ENCODE assay signal across 27 mouse cellular contexts in genomic region chr7:40212576-40212975, GRCm38 (mm10).
"Had no signal": no experiment of that assay in that cellular context is flagged by ENCODE, and none has a peak within 500 bp of the region (broad histone marks: within the 10 kb centered on the region; RNA-seq: fewer than 3 reads in every experiment).

No protein-coding gene starts in this region.

- H3K4me3 ChIP-seq: limb, embryonic 10.5 days; limb, embryonic 12.5 days; limb, embryonic 13.5 days; limb, embryonic 15.5 days; liver, embryonic 12.5 days; liver, embryonic 13.5 days; liver, embryonic 15.5 days; lung, embryonic 15.5 days; megakaryocyte, embryonic 14.5 days; midbrain, embryonic 10.5 days; midbrain, embryonic 12.5 days; midbrain, embryonic 13.5 days; midbrain, embryonic 15.5 days; myocyte had no signal

- DNase-seq: left cerebral cortex, postnatal 4 days; liver; liver, embryonic 13.5 days; liver, postnatal 0 days; lung, adult 18-20 months; lung, adult 2 months; lung, embryonic 14.5 days; lung, postnatal 10 days; lung, postnatal 14 days; lung, postnatal 36 days; lung, postnatal 4 days; midbrain, embryonic 14.5 days had no signal

- H3K27me3 ChIP-seq: limb, embryonic 12.5 days; limb, embryonic 13.5 days; limb, embryonic 15.5 days; liver, embryonic 12.5 days; liver, embryonic 13.5 days; liver, embryonic 15.5 days; lung, embryonic 15.5 days; megakaryocyte, embryonic 14.5 days; midbrain, embryonic 12.5 days; midbrain, embryonic 13.5 days; midbrain, embryonic 15.5 days had no signal

- H3K4me1 ChIP-seq: limb, embryonic 10.5 days; limb, embryonic 12.5 days; limb, embryonic 15.5 days; liver, embryonic 12.5 days; liver, embryonic 13.5 days; liver, embryonic 15.5 days; lung, embryonic 15.5 days; megakaryocyte, embryonic 14.5 days; midbrain, embryonic 10.5 days; midbrain, embryonic 12.5 days; midbrain, embryonic 13.5 days; midbrain, embryonic 15.5 days had no signal

- H3K27ac ChIP-seq: limb, embryonic 10.5 days; limb, embryonic 12.5 days; limb, embryonic 13.5 days; limb, embryonic 15.5 days; liver, embryonic 12.5 days; liver, embryonic 13.5 days; liver, embryonic 14.5 days; liver, embryonic 15.5 days; lung, embryonic 15.5 days; macrophage; midbrain, embryonic 10.5 days; midbrain, embryonic 12.5 days; midbrain, embryonic 13.5 days; midbrain, embryonic 15.5 days had no signal

- H3K9ac ChIP-seq: limb, embryonic 12.5 days; limb, embryonic 13.5 days; limb, embryonic 15.5 days; liver, embryonic 12.5 days; liver, embryonic 13.5 days; liver, embryonic 14.5 days; liver, embryonic 15.5 days; liver, postnatal 0 days; lung, embryonic 14.5 days; lung, embryonic 15.5 days; midbrain, embryonic 12.5 days; midbrain, embryonic 13.5 days; midbrain, embryonic 15.5 days had no signal

- H3K36me3 ChIP-seq: limb, embryonic 10.5 days; limb, embryonic 12.5 days; limb, embryonic 13.5 days; limb, embryonic 15.5 days; liver, embryonic 12.5 days; liver, embryonic 13.5 days; liver, embryonic 15.5 days; lung, embryonic 15.5 days; midbrain, embryonic 10.5 days; midbrain, embryonic 12.5 days; midbrain, embryonic 13.5 days; midbrain, embryonic 15.5 days had no signal

- H3K9me3 ChIP-seq: limb, embryonic 10.5 days; limb, embryonic 12.5 days; limb, embryonic 13.5 days; limb, embryonic 15.5 days; liver, embryonic 12.5 days; liver, embryonic 13.5 days; liver, embryonic 15.5 days; lung, embryonic 15.5 days; midbrain, embryonic 10.5 days; midbrain, embryonic 12.5 days; midbrain, embryonic 13.5 days; midbrain, embryonic 15.5 days had no signal
